ENCODE assay signal across 24 mouse cellular contexts in the genomic region with DNA sequence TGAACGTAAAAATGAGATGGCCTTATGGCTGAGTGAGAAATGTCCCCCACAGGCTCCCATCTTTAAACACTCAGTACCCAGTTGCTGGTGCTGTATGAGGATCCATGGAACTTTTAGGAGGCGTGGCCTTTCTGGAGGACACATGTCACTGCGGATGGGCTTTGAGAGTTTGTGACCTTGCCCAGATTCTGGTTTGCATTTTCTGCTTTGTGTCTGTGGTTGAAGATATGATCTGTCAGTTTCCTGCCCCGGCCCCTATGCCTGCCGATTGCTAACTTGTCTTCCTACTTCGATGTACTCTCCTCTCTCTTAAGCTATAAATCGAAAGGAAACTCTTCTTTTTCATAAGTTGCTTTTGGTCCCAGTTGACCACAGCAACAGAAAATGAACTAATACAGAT. TPM values are rescaled to one million over a fixed set of nuclear protein-coding genes. Genes with fewer than 3 reads are reported as not detected.
DNase-seq lines count a peak whose midpoint lies in the region; ATAC-seq and TF ChIP-seq lines count a peak whose summit lies in the region.
"Had no signal": no experiment of that assay in that cellular context is flagged by ENCODE, and none has a peak within 500 bp of the region (broad histone marks: within the 10 kb centered on the region; RNA-seq: fewer than 3 reads in every experiment).

No protein-coding gene starts in this region.

- TF ChIP-seq RAD21 in CH12.LX (IDR thresholded peaks at IDR 0.05; ENCODE audit: low read depth, low read length): no peak

- peak; percentile 76 for DNase-seq in 416B (ENCODE audit: low read depth)
- no peak for DNase-seq in CH12.LX (ENCODE audit: extremely low read depth)
- peak; percentile 24 for DNase-seq in thymus, adult 2 months
- no peak for DNase-seq in ovary, adult 18-20 months (ENCODE audit: low spot score)
- no peak for DNase-seq in gastrocnemius, postnatal 25 days
- DNase-seq in liver, embryonic 11.5 days (ENCODE audit: low spot score): no peak
- DNase-seq in layer of hippocampus, adult 11-12 months (ENCODE audit: low spot score): no peak
- DNase-seq: cerebellum, adult 8-10 months; gastrocnemius, postnatal 36 days; kidney, postnatal 4 days; liver, embryonic 13.5 days; lung, embryonic 14.5 days; right cerebral cortex, postnatal 4 days had no signal

- in situ Hi-C loops in CH12.LX (cut with MboI; ENCODE audit: low pct_ligation_motif_present, low pct_unique_long_range_greater_than_20kb, low sequenced_read_pairs): no loop called here

- peaks cover 4% of the 10 kb centered on the region in 2 experiments; a peak in 3 of 4 replicates for H3K4me1 ChIP-seq in CH12.LX (ENCODE audit: control insufficient read depth in 1 of 2, insufficient read depth in 2 of 2)
- peaks cover 4% of the 10 kb centered on the region for H3K4me1 ChIP-seq in thymus, adult 2 months (replicated peaks; ENCODE audit: control insufficient read depth, insufficient read depth, low read length)
- H3K4me1 ChIP-seq in liver, embryonic 11.5 days (replicated peaks; ENCODE audit: control insufficient read depth, insufficient read depth, low read length): no peaks in the 10 kb centered on the region
- H3K4me1 ChIP-seq: embryonic facial prominence, embryonic 13.5 days; forebrain, embryonic 15.5 days; hindbrain, embryonic 15.5 days; kidney, embryonic 15.5 days; limb, embryonic 12.5 days; liver, embryonic 13.5 days; midbrain, embryonic 12.5 days; neural tube, embryonic 15.5 days had no signal

- H3K27ac ChIP-seq in CH12.LX (ENCODE audit: insufficient read depth, low read depth): no peak overlapping the region
- no peak overlapping the region for H3K27ac ChIP-seq in thymus, adult 2 months (ENCODE audit: control insufficient read depth, insufficient read depth, low read length)
- H3K27ac ChIP-seq in liver, embryonic 11.5 days (ENCODE audit: low read depth, low read length): no peak overlapping the region
- H3K27ac ChIP-seq: embryonic facial prominence, embryonic 13.5 days; forebrain, embryonic 15.5 days; hindbrain, embryonic 15.5 days; kidney, embryonic 15.5 days; limb, embryonic 12.5 days; liver, embryonic 13.5 days; macrophage; midbrain, embryonic 12.5 days; neural tube, embryonic 15.5 days had no signal

- no peak for TF ChIP-seq EP300 in CH12.LX (IDR thresholded peaks at IDR 0.05; ENCODE audit: low read length)

- H3K79me2 ChIP-seq in CH12.LX (replicated peaks; ENCODE audit: control insufficient read depth, extremely low read depth, insufficient read depth, poor library complexity, severe bottlenecking): no peaks in the 10 kb centered on the region

- dilution Hi-C loops in CH12.LX (cut with MboI; ENCODE audit: extremely low pct_ligation_motif_present, extremely low pct_unique_long_range_greater_than_20kb, low sequenced_read_pairs): no loop called here

- TF ChIP-seq POLR2A in CH12.LX (IDR thresholded peaks at IDR 0.05; ENCODE audit: low read depth, low read length): no peak
- TF ChIP-seq POLR2A in thymus, adult 2 months (IDR thresholded peaks at IDR 0.05; ENCODE audit: control insufficient read depth, extremely low read depth, insufficient read depth, low read length, poor library complexity): no peak

- peak overlapping the region; percentile 46; the same call in 1 of the 2 replicates for H3K4me2 ChIP-seq in CH12.LX (ENCODE audit: insufficient read depth, low read depth, poor library complexity, severe bottlenecking)
- no peak overlapping the region for H3K4me2 ChIP-seq in liver, embryonic 11.5 days
- H3K4me2 ChIP-seq: embryonic facial prominence, embryonic 13.5 days; forebrain, embryonic 15.5 days; heart, embryonic 12.5 days; hindbrain, embryonic 15.5 days; kidney, embryonic 15.5 days; limb, embryonic 12.5 days; liver, embryonic 13.5 days; lung, embryonic 14.5 days; midbrain, embryonic 12.5 days; neural tube, embryonic 15.5 days had no signal

- no peaks in the 10 kb centered on the region for H3K9me3 ChIP-seq in CH12.LX (replicated peaks; ENCODE audit: low read length)
- H3K9me3 ChIP-seq in liver, embryonic 11.5 days (ENCODE audit: control insufficient read depth, low read length): no peaks in the 10 kb centered on the region
- H3K9me3 ChIP-seq: embryonic facial prominence, embryonic 13.5 days; forebrain, embryonic 15.5 days; heart, embryonic 12.5 days; hindbrain, embryonic 15.5 days; kidney, embryonic 15.5 days; limb, embryonic 12.5 days; liver, embryonic 13.5 days; midbrain, embryonic 12.5 days; neural tube, embryonic 15.5 days had no signal

- H3K4me3 ChIP-seq in CH12.LX (replicated peaks in 1 of 3; ENCODE audit: low read depth in 2 of 3, low read length in 2 of 3, poor library complexity in 1 of 3): no peak overlapping the region
- H3K4me3 ChIP-seq in thymus, adult 2 months (ENCODE audit: control insufficient read depth, insufficient read depth, low read length): no peak overlapping the region
- H3K4me3 ChIP-seq in liver, embryonic 11.5 days (ENCODE audit: low read depth, low read length): no peak overlapping the region
- H3K4me3 ChIP-seq: embryonic facial prominence, embryonic 13.5 days; forebrain, embryonic 15.5 days; heart, embryonic 12.5 days; hindbrain, embryonic 15.5 days; kidney, embryonic 15.5 days; limb, embryonic 12.5 days; liver, embryonic 13.5 days; midbrain, embryonic 12.5 days; neural tube, embryonic 15.5 days had no signal

- ATAC-seq in hematopoietic stem cell, adult 5-6 weeks (replicated peaks in 1 of 2; ENCODE audit: insufficient read depth in 1 of 2, low FRiP score in 2 of 2, low TSS enrichment in 1 of 2, low read depth in 1 of 2, poor library complexity in 2 of 2, severe bottlenecking in 2 of 2): peak; percentile 46 to 51; a peak in 1 of 4 replicates
- no peak for ATAC-seq in liver, embryonic 11.5 days (replicated peaks; ENCODE audit: low FRiP score)
- ATAC-seq: forebrain, embryonic 15.5 days; intestine, postnatal 0 days had no signal

- no peak overlapping the region for H3K9ac ChIP-seq in CH12.LX (ENCODE audit: insufficient read depth, low read depth)
- no peak overlapping the region for H3K9ac ChIP-seq in liver, embryonic 11.5 days (ENCODE audit: low read depth, low read length)
- H3K9ac ChIP-seq: embryonic facial prominence, embryonic 13.5 days; forebrain, embryonic 15.5 days; heart, embryonic 12.5 days; hindbrain, embryonic 15.5 days; kidney, embryonic 15.5 days; limb, embryonic 12.5 days; liver, embryonic 13.5 days; lung, embryonic 14.5 days; midbrain, embryonic 12.5 days; neural tube, embryonic 15.5 days had no signal

- H3K36me3 ChIP-seq in CH12.LX (replicated peaks in 1 of 2; ENCODE audit: control insufficient read depth in 1 of 2, insufficient read depth in 1 of 2, low read length in 1 of 2): no peaks in the 10 kb centered on the region
- no peaks in the 10 kb centered on the region for H3K36me3 ChIP-seq in thymus, adult 2 months (ENCODE audit: control insufficient read depth, insufficient read depth, low read length)
- H3K36me3 ChIP-seq in liver, embryonic 11.5 days (ENCODE audit: control insufficient read depth, insufficient read depth, low read length): no peaks in the 10 kb centered on the region
- H3K36me3 ChIP-seq: embryonic facial prominence, embryonic 13.5 days; forebrain, embryonic 15.5 days; heart, embryonic 12.5 days; hindbrain, embryonic 15.5 days; kidney, embryonic 15.5 days; limb, embryonic 12.5 days; liver, embryonic 13.5 days; midbrain, embryonic 12.5 days; neural tube, embryonic 15.5 days had no signal

- 18% methylated on average over 7 of the region's 7 CpGs for WGBS in thymus, adult 2 months
- 48% methylated on average over 7 of the region's 7 CpGs for WGBS in liver, embryonic 11.5 days

- H3K27me3 ChIP-seq in CH12.LX (replicated peaks): peaks cover 4% of the 10 kb centered on the region
- H3K27me3 ChIP-seq in thymus, adult 2 months (ENCODE audit: control insufficient read depth, insufficient read depth, low read length): no peaks in the 10 kb centered on the region
- no peaks in the 10 kb centered on the region; the same call in 1 of the 2 replicates for H3K27me3 ChIP-seq in liver, embryonic 11.5 days (replicated peaks; ENCODE audit: control insufficient read depth, insufficient read depth, low read length)
- H3K27me3 ChIP-seq: embryonic facial prominence, embryonic 13.5 days; forebrain, embryonic 15.5 days; heart, embryonic 12.5 days; hindbrain, embryonic 15.5 days; kidney, embryonic 15.5 days; limb, embryonic 12.5 days; neural tube, embryonic 15.5 days had no signal

- TF ChIP-seq CTCF in CH12.LX (conservative IDR thresholded peaks at IDR 0.05 in 1 of 2, IDR thresholded peaks at IDR 0.05 in 1 of 2; ENCODE audit: low read depth in 2 of 2, low read length in 2 of 2): no peak
- TF ChIP-seq CTCF in thymus, adult 2 months (IDR thresholded peaks at IDR 0.05; ENCODE audit: borderline replicate concordance, control insufficient read depth, extremely low read depth, insufficient read depth, low read length, poor library complexity): no peak

TF ChIP-seq in CH12.LX, 34 proteins besides CTCF, POLR2A, EP300 and RAD21 (continues in another document):
- no peak for TF ChIP-seq CHD1 (IDR thresholded peaks at IDR 0.05; ENCODE audit: low read depth, low read length)
- no peak for TF ChIP-seq ZNF384 (IDR thresholded peaks at IDR 0.05; ENCODE audit: low read depth, low read length)
- no peak for TF ChIP-seq PAX5 (IDR thresholded peaks at IDR 0.05; ENCODE audit: low read length)
- TF ChIP-seq KAT2A (IDR thresholded peaks at IDR 0.05; ENCODE audit: insufficient replicate concordance, low read length): no peak
- TF ChIP-seq SIN3A (IDR thresholded peaks at IDR 0.05; ENCODE audit: low read length): no peak
- no peak for TF ChIP-seq ELF1 (IDR thresholded peaks at IDR 0.05; ENCODE audit: low read depth, low read length)
- no peak for TF ChIP-seq GABPA (IDR thresholded peaks at IDR 0.05; ENCODE audit: insufficient replicate concordance, low read depth, low read length)
- TF ChIP-seq RCOR1 (conservative IDR thresholded peaks at IDR 0.05; ENCODE audit: low read depth, low read length): no peak
- no peak for TF ChIP-seq UBTF (IDR thresholded peaks at IDR 0.05; ENCODE audit: low read depth, low read length)
- TF ChIP-seq TBP (conservative IDR thresholded peaks at IDR 0.05; ENCODE audit: low read depth, low read length): no peak
- no peak for TF ChIP-seq HCFC1 (IDR thresholded peaks at IDR 0.05; ENCODE audit: low read depth, low read length)
- TF ChIP-seq TCF12 (IDR thresholded peaks at IDR 0.05; ENCODE audit: low read depth, low read length): no peak
- no peak for TF ChIP-seq SMC3 (IDR thresholded peaks at IDR 0.05; ENCODE audit: low read depth, low read length)
- TF ChIP-seq MXI1 (IDR thresholded peaks at IDR 0.05; ENCODE audit: low read depth, low read length): no peak
- no peak for TF ChIP-seq MEF2A (IDR thresholded peaks at IDR 0.05; ENCODE audit: borderline replicate concordance, low read depth, low read length)

RNA-seq across cellular contexts. Expression of a gene that starts 14.0 kb away (rescaled TPM):
- total RNA-seq in CH12.LX (2012; rRNA removed) (8.8 and 9.7 TPM in 2 replicates), CH12.LX (2014; rRNA removed) (6.1 and 6.7 TPM in 2 replicates)
- 11.3 and 12.4 TPM in 2 replicates for polyA plus RNA-seq in CH12.LX (2012; ENCODE audit: insufficient read length, low read depth)
- 41.0 and 55.8 TPM in 2 replicates for total RNA-seq in hematopoietic stem cell, adult 5-6 weeks (2017)
- 99.0 and 142 TPM in 2 replicates for polyA plus RNA-seq in thymus, adult 2 months (2012; rRNA removed)
- 10 to 100 TPM; 29.2 to 29.7 TPM for total RNA-seq in gastrocnemius, postnatal 25 days (2021)
- 8.1 and 9.1 TPM in 2 replicates for polyA plus RNA-seq in liver, embryonic 11.5 days (2014; fragmentation: Nextera tagmentation; extraction: Ambion mirVana)

Comparison
In these comparisons a context has a peak if more than half of its experiments do, and no peak if none do; other contexts are left out.
1. DNase-seq: peak in 416B (single experiment) and thymus, adult 2 months (single experiment); none in CH12.LX (single experiment), ovary, adult 18-20 months (single experiment), gastrocnemius, postnatal 25 days (single experiment), liver, embryonic 11.5 days (single experiment) and layer of hippocampus, adult 11-12 months (single experiment).